Mouse (Mus musculus) gonadal fat pad, adult 2 months (tissue): ENCODE data around the gene Mccc1. TPM values are rescaled to one million over a fixed set of nuclear protein-coding genes. Genes with fewer than 3 reads are reported as not detected.

ENCODE experiments used
- DNase-seq: peaks from one replicate; pipeline ENCODE4 v3.0.0-alpha.2; 2012; ENCODE audit warnings: low read depth
- polyA plus RNA-seq: library from polyadenylated mRNA; depleted of rRNA; stranded (reverse); fragments of >200 nt; gene quantifications from 2 replicates; pipeline ENCODE4 v1.2.3, GENCODE M21; 2012

Gene Mccc1
- polyA plus RNA-seq, 1 experiment, result 40.7 TPM

GRCm38 (mm10) chr3:35964928-35965327 lies 35.5 kb downstream of the Mccc1 start:
- DNase-seq, result no peak

DNA sequence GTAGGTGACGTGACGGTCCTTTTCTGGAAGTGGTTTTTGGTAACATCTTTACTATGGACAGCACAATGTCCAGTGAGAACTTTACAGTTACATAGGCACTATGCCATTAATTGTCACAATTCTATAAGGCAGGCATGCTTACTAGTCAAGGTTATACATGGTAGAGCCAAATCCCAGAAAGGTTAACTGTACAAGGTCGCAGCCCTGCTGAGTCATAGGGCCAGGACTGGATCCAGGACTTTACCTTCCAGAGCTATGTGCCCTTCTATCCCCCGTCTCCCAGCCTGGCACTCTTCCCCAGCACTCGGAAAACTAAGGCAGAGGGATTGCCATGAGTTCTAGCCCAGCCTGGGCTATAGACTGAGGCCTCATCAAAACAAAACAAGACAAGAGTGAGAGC lies 36.6 kb downstream of the Mccc1 start:
- no peak for DNase-seq

DNA sequence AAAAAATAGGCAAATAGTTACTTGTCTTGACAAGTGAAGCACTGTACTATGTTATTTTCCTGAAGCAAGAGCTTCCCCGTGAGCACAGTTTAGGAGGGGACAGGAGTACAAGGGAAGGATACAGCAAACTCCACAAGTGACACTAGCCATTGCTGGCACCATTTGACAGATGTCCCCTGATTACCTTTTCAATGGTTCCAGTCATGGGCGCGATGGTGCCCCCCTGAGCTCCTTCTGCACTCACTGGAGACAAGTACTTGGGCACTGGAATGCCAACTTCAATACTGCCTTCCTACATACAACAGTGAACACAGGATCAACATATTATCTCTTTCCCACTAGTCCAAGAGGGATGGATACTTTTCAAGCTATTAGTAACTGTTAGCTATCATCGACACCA lies 37.1 kb downstream of the Mccc1 start:
- no peak for DNase-seq

DNA sequence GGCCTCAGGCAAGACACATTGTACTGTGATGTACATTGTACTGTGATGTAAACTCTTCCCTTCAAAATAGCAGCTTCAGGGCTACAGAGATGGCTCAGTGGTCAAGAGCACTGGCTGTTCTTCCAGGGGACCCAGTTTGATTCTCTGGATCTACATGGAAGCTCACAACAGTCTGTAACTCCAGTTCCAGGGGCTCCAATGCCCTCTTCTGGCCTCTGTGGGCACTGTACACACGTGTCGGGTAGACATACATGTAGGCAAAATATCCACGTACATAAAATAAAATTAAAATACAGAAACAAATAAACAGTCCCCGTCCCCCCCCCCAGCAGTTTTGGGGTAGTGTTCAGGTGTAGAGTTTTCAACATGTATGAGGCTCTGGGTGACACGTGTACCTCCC lies 37.5 kb downstream of the Mccc1 start:
- DNase-seq, result no peak

DNA sequence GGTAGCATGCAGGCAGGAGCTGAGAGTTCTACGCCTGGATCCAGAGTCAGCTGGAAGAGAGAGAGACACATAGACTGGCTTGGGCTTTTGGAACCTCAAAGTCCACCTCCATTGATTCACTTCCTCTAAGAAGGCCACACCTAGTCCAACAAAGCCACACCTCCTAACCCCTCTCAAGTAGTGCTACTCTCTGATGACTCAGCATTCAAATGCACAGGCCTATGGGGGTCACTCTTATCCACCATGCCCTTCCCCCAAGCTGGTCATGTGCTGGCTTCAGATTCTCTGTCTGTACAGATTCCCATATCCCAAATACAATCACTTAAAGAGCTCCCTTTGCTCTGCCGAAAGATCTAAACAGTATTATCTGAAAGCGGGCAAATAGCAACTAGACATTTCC lies 43.2 kb downstream of the Mccc1 start:
- DNase-seq, result no peak

DNA sequence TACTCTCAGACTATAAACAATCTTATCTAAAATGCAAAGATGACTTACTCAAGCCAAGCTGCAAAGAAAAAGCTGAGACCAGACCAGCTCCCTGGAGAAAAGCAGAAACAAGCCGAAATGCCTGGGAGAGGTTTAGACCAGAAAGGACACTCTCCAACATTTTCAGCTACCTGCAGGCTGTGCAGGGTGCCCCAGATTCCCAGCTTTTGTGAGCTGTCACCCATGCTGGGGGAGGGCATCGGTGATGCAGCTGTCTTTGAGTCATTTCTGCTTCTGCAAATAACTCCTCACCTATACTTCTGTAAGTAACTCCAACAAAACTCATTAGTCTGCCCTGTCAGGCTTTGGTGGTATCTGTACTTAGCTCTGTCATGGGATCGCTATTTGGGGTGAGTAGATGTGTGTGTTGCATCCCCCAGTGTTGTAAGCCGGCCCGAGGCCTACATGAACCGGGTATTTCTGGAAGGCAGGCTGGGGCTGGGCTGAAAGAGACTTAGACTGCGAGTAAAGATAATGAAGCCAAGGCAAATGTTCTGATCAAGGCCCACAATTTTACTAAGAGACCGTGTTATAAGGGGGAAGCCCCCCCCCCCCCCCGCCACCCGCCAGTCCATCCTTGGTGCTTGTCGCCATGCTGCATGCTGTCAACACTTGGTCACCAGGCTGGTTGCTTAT lies 45.4 kb downstream of the Mccc1 start:
- no peak for DNase-seq

GRCm38 (mm10) chr3:35953816-35954215 lies 46.7 kb downstream of the Mccc1 start:
- no peak for DNase-seq

GRCm38 (mm10) chr3:35953184-35953583 lies 47.3 kb downstream of the Mccc1 start:
- no peak for DNase-seq

DNA sequence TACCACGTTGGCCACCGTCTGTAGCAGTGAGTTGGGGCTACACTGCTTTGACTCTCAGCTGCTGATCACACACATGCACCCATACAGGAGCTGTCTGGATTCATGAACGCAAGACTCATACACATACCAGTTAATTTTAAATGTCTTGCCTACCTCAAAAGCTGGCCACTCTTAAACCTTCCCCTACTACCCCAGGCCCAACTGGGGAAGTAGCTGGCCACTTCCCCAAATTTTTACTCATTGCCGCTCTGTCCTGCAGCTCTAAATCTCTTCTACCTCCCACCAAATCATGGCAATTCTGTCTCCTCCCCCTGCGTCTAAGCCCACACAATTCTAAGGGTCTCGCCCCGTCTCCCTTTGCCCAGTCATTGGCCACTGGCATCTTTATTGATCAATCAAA lies 52.3 kb downstream of the Mccc1 start:
- DNase-seq, result no peak

- DNase-seq, result no peak
These were observed 59.9 kb downstream of the Mccc1 start for GRCm38 (mm10) chr3:35940520-35941135.

DNA sequence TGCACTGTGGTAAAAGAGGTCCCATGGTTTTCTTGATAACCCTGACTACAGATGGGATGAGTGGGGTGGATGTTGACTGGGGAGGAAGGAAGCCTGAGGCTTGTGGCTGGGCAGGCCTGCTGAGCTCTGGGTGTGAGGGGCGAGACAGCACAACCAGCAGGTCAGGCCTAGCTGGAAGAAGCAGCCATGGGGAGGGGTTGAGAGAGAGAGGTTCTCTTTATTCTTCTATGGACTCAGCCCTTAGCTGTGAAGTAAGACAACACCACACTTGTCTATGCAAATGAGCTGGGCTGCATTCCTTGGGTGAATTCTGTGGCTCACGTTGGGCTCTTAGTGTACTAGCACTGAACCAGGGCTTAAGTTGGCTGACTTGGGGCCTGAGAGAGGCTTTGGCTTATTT lies 60.4 kb downstream of the Mccc1 start:
- no peak for DNase-seq

- no peak for DNase-seq
These were observed 63.1 kb downstream of the Mccc1 start, which contains the start of gene Dcun1d1 for GRCm38 (mm10) chr3:35937345-35937744. Gene Dcun1d1, minus strand, starts transcription at chr3:35937445.

GRCm38 (mm10) chr3:35933405-35933777 lies 67.1 kb downstream of the Mccc1 start:
- no peak for DNase-seq

- no peak for DNase-seq
These were observed 67.6 kb downstream of the Mccc1 start for GRCm38 (mm10) chr3:35932735-35933404.

DNA sequence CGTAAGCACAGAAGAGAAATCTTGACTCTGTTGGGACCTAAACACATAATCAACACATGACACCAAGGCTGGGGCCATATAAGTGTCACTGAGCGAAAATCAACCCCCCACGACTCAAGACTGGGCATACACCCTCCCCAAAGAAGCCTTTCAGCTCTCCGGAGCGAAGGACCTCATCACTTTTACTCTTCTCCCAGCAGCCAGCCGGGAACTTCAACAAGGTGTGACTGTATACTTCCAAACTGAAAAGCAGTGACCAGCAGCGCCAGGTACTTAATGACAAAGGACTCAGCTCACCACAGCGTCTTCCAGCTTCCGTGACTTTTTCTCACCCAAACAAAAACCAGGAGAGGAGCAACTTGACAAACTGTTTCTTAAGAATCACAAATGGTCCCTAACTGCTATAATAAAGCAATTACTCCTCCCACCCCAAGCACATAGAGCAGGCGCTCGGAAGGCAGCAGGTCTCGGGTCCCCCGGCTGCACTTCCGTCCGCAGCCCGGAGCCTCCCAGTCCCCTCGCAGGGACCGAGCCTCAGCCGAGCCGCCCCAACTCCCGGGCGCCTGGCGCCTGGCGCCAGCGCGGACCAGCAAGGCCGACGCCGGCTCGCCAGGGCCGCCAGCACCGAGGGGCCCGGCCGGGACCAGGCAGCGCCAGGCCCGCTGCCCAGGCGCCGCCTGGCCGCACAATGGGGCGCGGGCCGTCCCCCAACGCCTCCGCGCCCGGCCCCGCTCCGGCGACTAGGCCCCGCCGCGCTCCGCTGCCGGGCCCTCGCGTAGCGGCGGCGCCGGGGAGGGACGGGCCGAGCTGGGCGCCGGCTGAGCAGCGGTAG lies 68.4 kb downstream of the Mccc1 start:
- DNase-seq, result no peak

DNA sequence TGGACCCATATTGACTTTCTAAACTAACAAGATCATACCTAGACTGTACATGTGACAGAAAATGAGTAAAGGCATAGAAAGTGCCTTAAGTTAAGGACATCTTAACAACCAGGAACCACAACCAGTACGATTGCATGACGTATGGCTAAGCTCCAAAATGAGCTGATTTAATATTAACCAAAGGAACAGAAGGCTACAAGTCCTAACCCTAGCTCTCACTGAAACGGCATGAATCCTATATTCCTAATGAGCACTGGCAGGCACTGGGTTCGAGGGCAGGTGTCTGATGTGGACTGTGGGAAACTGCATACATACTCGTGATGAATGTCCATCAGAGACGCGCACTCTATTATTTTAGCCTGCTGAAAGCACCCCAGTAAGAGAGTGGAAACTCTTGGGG lies 69.1 kb downstream of the Mccc1 start:
- DNase-seq, result no peak

DNA sequence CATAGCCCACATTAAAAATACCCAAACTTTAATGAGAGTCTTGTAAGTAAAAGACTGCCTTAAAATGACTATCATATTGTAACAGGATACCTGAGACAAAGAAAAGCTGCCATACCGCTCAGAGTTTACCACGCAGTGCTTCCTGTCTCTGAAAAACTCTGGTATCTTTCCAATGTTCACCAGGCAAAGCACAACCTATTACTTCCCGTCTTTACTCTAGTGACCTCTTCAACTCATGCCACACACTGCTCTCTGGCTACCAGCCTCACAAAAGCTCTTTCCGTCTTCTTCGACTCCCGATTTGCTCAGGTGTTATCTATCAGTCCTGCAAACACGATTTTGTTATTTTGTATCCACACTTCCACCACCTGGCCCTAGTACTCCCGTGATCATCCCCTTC lies 70.6 kb downstream of the Mccc1 start:
- no peak for DNase-seq

DNA sequence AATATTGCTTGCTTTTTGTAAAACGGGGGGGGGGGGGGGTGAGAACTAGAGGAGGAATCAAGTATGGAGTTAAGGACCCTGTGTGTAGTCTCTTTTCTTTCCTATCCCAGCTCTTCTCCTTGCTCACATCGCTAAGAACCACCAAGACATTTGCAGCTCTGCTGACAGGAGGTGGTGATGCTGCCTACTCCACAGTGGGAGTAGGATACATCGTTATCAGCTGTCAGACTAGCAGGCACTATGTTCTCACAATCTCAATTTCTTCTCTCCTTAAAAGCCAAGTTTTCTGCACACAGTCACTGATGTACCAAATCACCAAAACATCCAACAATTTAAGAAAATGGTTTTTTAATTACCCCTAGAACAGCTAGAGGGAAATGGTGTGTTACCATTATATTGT lies 71.1 kb downstream of the Mccc1 start:
- no peak for DNase-seq

DNA sequence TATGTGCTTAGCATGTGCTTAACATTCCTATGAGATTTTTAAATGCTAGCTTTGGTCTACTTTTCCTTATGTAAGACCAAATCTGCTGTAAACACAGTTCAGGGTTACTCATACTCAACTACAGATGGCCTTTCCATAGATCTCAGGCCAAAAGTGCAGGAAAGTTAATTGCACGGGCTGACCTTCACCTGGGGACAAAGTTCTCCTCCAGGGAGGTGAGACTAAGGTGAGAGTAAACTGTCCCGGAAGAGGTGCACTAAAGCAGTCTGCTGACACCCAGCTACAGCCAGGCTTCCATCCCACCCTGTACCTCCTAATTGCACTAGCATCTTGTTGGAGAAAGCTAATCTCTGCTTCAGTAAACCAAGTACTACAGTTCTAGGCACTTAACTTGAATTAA lies 74.6 kb downstream of the Mccc1 start:
- no peak for DNase-seq

GRCm38 (mm10) chr3:35924007-35924406 lies 76.5 kb downstream of the Mccc1 start:
- no peak for DNase-seq

DNA sequence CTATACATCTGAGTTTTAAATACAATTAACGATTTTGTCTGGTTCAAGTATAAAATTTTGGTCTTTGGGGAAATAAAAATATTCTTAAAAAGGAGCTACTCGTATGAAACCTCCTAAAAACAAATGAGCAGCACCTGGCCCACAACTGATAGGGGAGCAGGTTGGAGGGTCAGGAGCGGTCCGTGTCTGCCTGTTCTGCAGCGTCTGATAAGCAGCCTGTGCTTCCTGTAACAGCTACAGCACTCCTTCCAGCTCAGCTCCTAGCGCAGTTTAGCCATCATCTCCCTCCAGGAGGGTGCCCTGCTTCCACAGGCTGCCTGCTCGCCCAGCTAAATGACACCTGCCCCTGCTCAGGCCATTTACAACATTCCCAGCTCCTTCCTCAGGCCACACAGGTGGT lies 77.0 kb downstream of the Mccc1 start:
- DNase-seq, result no peak

DNA sequence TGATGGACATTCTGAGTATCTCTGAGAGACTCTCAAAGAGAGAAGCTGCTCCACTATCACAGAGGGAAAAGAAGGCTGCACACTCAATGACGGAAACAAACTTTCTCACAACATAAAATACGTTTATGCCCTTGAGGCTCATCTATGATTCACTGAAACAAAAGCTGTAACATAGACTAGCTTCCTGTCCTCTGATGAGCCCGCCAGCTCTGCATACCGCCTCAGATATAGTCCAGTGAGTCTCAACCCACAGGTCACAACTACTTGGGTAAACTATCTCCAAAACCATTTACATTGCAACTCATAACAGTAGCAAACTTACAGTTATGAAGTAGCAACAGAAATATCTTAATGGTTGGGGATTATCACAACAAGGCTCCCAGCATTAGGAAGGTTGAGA lies 78.0 kb downstream of the Mccc1 start:
- no peak for DNase-seq
